Mouse (Mus musculus) heart, adult 8-10 months (tissue): Measurements from ENCODE around the gene Hist1h2ac. TPM values are rescaled to one million over a fixed set of nuclear protein-coding genes. Genes with fewer than 3 reads are reported as not detected.
"Not testable (repeated sequence)": the region's sequence is repeated elsewhere in the genome, so short reads cannot be mapped to it uniquely, and the experiment has no call there.

Source experiments
- DNase-seq: peaks from one replicate; pipeline ENCODE4 v3.0.0; 2022; ENCODE audit warnings: low spot score
- total RNA-seq, 4 experiments: library from RNA; stranded (reverse); gene quantifications; 2 replicates each; pipeline ENCODE4 v1.2.4; 2022

Gene Hist1h2ac
- total RNA-seq, 4 experiments from 2014 or later = 1.1 to 1.6 (median 1.3) TPM

DNA sequence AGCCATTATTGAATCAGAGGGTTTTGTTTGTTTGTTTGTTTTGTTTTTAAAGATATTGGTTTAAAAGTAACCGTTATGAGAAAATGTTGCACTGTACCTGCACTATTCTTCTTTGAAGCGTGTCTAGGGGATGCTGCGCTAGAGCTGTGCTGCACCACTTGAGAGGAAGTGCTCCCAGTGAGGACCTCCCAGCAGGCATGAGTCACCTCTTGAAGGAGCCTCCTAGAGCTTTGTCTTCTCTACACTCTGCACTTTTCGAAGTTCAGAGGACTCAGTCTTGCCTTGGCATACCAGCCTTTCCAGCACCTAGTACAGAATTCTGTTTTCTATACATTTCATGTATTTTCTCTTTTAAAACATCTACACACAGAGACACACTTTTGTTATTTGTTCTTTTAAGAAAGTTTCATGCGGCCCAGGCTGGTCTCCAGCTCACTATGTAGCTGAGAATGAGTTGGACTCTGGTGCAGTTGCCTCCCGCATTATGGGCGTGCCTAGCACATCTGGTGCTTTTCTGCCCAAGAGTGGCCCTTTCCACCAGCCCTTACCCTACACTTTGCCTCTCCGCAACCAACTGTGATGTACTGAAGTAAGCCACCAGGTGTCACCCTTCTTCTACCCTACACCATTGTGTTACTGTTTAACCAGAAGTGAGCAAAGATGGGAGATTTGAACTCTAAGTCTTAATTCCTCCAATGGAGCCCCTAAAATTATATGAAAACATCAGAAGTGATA lies 17.2 kb upstream of the Hist1h2ac start:
- peak; percentile 88 for DNase-seq

DNA sequence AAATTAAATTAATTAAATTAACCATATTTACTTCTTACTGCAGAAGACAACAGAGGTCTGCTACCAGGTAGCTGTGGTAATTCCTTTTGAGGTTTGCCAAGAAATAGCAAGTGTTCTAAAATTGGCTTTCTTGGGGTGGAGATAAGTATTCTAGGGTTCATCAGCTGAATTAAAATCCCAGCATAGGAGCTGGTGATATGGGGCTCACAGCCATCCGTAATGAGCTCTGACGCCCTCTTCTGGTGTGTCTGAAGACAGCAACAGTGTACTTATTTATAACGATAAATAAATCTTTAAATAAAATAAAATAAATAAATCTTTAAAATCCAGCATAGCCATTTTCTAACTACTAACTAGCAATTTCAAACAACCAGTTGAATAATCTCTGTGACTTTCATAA lies 16.0 kb upstream of the Hist1h2ac start:
- DNase-seq = no peak

DNA sequence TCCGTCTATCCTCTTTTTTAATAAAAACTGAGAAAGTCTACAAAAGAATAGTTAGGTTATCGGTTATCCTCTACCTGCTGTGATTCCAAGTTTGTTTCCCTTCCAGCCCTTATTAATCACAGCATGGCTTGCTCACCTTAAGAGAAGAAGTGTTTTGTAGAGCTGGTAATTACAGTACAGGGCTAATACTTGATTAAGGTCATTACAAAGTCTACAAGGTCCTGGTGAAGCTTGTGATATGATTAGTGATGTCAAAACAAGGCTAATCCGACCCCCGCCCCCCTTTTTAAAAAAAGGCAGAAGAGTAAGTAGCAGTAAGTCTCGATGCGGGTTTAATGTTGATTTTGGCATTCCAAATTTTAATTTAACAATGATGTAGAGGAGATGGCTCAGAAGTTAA lies 15.2 kb upstream of the Hist1h2ac start:
- DNase-seq = no peak

DNA sequence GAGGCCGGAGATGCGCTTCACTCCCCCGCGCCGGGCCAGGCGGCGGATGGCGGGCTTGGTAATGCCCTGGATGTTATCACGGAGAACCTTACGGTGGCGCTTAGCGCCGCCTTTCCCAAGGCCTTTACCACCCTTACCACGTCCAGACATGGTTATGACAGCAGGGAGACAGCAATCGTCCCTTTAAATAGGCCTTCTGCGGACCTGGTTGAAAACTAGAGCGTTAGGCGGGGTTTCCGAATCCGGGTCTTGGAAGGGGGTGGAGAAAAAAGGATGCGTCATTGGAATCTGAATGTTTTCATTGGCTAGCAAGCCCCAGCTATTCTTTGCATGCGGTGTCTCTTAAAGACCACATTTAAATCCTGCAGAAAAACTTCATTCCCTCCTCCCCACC lies 14.5 kb upstream of the Hist1h2ac start, which contains the start of gene Hist1h4c:
TSS of gene Hist1h4c (minus strand) at position 155 of the 394 bp plus-strand sequence.
- DNase-seq = peak; percentile 100

DNA sequence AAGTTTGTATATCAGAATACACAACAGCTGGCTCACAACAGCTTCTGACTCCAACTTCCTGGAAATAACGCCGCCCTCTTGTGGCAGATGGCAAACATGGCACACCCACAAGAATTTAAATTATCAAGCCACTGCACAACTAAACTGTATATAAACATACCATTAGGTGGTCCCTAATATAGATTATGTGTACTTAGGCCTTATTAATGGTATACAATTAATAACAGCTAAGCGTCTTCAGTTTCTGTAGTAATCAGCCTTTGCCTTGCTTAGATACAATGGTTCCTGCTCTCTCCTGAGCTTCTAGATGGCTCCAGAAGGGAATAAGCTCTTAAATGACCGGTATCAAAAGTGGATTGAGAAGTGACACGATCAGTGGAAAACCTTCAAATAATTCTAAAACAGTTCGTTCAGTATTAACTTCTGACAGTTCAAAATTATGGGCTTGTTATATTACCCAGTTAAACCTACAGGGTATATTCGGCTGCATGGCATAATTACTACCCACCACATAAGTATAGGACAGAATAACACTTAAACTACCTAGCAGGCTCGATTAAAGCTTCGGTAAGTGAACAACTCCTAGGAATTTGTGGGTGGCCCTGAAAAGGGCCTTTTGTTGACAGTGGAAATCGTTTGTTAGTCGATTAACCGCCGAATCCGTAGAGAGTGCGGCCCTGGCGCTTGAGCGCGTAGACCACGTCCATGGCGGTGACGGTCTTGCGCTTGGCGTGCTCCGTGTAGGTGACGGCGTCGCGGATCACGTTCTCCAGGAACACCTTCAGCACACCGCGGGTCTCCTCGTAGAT lies 13.9 kb upstream of the Hist1h2ac start:
- peak; percentile 51 for DNase-seq

DNA sequence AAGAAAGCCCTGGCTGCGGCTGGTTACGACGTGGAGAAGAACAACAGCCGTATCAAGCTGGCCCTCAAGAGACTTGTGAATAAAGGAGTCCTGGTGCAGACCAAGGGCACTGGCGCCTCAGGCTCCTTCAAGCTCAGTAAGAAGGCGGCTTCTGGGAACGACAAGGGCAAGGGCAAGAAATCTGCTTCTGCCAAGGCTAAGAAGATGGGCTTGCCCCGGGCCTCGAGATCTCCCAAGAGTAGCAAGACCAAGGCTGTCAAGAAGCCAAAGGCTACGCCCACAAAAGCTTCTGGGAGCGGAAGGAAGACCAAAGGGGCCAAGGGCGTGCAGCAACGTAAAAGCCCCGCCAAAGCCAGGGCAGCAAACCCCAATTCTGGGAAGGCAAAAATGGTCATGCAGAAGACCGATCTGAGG lies 12.3 kb upstream of the Hist1h2ac start:
- DNase-seq = no peak

DNA sequence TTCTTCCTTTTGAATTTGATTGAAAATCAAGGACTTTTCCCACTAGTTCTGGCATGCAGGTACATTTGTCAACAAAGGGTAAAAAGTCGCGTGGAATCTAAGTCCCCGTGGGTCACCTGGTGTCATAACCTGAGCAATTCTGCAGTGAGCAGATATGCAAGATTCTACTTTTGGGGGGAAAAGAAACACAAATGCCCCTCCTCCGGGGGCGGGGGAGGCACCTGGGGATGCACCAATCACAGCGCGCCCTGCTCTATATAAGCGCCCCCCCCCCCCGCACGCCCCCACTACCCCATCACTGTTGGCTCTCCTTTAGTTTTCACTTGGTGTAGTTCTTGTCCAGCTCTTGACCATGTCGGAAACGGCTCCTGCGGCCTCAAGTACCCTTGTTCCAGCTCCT lies 11.8 kb upstream of the Hist1h2ac start, which contains the start of gene Hist1h1t:
TSS of gene Hist1h1t (plus strand) at position 301 of the 400 bp plus-strand sequence.
- no peak for DNase-seq

DNA sequence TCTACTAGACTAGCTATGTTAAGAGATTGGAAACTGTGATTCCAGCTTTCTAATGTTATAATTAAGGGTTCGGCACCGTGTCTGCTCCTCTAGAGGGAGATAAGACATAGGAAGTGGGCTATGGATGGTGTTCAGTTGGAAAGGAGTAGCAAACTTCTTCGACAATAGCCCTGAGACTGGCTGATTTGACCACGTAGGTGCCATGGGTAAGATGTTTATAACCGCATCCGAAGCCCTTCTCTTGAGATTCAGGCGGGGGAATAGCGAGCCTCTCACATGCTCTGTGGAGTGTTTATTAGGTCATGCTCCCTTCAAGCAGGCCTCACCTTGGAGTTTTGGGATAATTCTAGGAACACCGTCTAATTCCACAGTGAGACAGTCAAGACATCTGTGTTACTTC lies 11.2 kb upstream of the Hist1h2ac start:
- DNase-seq = no peak

DNA sequence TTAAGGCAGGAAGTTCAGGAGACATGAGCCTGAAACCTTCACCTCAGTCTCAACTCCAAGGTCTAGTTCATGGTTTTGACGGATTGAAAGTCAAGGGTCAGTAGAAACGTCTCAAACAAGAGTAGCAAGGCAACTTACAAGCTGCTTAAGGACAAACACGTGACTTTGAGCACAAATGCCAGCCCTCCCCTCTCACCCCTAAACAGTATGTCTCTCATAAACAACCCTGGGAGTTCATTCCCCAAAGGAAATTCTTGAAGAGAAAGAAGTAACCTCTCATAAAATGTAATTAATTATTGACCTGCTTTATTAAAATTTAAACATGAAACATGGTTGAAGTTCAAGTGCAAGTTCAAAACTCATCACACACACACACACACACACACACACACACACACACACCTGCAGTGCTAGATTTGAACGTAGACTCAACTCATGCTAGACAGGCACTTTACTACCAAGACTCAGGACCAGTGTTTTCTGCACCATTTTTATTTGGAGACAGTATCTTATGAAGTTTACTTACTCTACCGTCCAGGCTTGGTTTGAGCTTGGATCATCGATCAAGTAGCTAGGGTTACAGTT lies 10.2 kb upstream of the Hist1h2ac start:
- DNase-seq = no peak

DNA sequence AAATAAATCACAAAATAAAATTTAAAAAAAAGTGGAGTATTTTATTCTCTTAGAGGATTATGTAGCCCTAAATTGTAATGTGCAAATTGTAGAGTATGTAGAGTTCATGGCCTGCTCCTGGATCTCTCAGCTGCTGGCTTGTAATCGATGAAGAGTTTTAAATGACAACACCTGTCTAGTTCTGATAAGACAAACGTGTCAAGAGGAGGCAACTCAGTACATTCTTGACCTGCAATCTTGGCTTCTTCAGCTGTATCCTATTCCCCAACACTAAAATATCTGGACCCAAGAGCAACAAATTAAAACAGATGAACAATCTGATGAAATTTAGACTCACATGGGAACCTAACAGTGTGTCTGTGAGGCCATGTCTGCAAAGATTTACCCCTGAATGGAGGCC lies 5.7 kb upstream of the Hist1h2ac start:
- DNase-seq = no peak

DNA sequence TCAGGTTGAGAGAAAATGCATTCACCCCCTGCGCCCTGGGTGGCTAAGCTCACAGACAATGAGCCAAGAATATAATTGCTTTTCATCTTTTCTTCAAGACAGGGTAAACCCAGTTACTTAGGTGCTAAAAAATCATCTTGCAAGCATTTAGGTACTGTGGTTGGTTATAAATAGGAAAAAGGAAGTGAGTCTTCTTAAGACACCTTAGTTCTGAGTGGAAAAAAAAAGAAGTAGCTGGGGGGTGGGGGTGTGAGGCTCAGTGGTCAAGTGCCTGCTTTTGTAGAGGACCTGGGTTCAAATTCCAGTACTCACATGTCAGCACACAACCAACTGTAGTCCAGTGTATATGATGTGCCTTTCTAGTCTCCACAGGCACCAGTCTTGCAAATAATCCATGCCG lies 5.2 kb upstream of the Hist1h2ac start:
- no peak for DNase-seq

DNA sequence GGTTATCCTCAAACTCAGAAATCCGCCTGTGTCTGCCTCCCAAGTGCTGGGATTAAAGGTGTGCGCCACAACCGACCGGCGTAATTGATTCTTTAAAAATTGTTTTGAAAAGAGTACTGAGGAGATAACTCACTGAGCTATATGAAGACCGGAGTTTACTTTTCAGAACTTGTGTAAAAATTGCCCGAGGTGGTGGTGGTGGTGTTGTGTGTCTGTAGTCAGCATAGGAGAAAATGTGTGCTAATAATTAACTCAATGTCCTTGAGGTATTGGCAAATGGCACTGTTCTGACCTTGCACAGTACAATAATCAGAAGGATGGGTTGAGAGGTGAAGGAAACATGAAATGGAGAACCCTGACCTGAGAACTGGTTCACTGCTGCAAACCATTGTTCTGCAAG lies 4.2 kb upstream of the Hist1h2ac start:
- no peak for DNase-seq

DNA sequence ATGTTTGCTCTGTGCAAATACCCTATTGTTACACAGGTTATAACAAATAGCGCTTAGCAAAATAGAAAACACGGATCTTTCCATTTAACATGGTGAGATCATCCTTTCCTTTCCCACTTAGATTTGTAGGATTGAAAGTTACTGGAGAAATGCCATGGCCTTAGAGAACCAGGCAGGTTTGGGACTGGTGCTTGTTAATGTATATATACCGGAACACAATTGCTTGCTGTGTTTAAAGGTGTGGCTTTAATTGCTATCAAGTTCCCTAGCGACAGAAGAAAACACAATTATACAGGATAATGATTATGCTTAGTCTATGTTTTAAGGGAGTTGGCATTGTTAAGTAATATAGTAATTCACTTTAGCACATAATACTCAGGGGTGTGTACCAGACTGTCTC lies 3.4 kb upstream of the Hist1h2ac start:
- no peak for DNase-seq

DNA sequence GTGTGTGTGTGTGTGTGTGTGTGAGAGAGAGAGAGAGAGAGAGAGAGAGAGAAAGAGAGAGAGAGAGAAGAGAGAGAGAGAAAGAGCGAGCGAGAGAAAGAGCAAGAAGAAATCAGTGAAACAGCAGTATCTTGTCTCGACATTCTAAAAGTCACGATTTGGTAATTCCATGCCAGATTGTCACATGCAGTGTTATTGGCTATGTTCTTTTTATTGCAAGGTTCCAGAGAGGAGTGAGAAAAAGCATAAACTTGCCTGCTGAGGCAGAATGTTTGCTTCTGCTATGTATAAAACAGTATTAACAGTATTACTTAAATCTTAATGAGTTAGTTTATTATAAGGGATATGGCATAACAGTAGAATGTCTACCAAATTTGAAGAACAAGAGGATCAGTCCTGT lies 2.2 kb upstream of the Hist1h2ac start:
- no peak for DNase-seq

DNA sequence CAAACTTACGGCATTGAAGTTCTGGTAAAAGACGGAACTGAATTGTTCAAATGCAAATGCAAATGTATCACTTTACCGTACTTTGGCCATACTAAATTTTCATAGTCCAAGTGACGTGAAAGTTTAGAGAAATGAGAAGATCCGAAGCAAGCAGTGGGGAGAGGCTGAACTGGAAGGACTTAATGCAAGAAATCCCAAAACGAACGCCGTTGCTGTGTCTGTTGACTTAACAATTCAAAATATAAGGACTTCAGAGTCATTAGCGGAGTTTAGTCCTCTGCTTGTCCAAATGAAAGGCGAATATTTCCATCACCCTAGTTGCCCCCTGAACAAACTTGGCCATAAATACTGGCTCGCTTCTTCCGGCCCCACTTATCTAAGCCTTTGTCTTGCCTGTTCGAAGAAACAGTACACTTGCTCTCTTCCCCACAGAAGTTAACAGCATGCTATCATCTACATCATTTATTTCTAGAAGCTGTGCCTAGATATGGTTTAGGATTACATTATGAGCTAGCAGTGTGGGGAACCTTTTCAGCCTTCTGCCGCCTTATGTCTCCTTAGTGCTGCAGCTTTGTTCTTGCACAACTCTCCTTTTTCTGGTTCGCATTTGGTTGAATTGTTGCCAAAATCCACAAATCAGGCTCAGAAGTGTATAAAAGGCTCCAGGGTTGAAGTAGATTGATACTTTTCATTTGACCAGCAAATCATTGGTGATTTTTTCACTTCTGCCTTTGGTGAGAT lies 1.5 kb upstream of the Hist1h2ac start:
- peak; percentile 29 for DNase-seq

DNA sequence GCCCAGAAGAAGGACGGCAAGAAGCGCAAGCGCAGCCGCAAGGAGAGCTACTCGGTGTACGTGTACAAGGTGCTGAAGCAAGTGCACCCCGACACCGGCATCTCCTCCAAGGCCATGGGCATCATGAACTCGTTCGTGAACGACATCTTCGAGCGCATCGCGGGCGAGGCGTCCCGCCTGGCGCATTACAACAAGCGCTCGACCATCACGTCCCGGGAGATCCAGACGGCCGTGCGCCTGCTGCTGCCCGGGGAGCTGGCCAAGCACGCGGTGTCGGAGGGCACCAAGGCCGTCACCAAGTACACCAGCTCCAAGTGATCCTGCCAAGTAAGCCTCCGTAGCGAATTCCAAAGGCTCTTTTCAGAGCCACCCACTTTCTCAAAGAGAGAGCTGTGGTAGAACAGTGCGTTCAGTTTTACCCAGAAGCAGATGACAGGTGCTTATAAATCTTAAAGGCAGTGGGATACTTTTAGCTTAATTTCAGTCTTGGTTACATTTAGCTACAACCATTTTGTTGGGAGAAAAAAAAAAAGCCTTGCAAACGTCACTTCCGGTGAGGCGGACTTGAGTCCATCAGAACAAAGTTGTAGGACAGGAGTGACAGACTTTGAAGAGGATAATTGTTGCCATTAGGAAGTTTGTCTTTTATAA lies 672 bp upstream of the Hist1h2ac start:
- DNase-seq = peak; percentile 79

DNA sequence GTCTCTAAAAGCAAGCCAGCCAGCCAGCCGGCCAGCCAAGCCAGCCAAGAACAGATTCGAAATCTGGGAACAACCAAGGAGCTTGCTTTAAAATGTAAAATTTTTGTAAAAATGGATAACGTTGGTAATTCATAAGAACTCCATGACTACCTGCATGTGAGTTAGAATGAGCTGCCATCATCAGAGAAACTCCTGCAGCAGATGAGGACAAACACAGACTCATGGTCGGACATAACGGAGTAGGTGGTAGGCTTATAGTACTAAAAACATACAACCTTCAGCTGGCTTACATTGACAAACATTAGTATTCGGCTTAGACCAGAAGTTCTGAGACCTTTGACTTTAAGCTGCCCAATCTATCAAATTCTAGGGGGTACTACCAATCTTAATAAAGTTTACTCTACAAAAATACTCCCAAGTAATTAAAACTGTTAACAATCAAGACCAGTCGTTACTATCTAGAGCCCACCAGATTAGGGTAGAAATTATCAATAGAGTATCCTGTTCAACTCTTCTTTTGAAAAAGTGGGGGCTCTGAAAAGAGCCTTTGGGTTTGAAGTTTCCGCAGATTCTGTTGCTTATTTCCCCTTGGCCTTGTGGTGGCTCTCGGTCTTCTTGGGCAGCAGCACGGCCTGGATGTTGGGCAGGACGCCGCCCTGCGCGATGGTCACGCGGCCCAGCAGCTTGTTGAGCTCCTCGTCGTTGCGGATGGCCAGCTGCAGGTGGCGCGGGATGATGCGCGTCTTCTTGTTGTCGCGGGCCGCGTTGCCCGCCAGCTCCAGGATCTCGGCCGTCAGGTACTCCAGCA lies 597 bp downstream of the Hist1h2ac start:
- not testable (repeated sequence) for DNase-seq

DNA sequence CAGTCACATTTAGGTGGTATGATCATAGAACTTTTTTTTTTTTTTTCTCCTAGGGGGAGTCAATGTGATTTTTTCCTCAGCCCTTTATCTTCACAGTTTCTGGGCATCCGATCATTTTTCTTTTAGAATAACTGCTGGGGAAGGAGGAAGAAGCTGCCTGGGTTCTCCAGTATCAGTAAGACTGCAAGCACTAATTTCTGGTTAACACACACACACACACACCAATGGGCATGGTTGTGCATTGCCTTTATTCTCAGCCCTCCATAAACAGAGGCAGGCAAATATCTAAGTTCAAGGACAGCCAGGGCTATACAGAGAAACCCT lies 1.2 kb downstream of the Hist1h2ac start:
- no peak for DNase-seq

DNA sequence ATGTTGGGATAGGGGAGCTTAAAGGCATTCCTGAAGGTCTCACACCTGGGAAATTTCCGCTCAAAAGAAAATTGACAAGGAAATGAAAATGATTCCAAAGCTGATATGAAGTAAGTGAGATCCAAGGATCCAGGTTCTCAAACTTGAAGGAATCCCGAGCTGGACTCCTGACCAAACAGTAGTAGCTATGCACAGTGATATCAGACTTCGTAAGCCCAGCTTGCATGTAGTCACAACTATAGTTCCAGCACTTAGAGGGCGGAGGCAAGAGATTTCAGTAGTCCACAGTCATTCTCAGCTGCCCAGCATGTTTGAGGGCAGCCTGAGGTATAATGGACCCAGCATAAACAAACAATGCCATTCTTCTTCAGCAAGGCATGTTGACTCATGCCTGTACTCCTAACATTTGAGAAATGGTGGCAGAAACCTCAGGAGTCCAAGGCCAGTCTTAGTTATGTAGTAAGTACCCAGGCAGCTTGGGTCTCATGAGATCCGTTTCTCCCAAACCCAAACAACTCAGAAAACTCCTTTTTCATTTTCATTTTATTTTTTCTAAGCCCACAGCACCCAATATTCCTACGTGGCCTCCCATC lies 1.7 kb downstream of the Hist1h2ac start:
- DNase-seq = no peak

DNA sequence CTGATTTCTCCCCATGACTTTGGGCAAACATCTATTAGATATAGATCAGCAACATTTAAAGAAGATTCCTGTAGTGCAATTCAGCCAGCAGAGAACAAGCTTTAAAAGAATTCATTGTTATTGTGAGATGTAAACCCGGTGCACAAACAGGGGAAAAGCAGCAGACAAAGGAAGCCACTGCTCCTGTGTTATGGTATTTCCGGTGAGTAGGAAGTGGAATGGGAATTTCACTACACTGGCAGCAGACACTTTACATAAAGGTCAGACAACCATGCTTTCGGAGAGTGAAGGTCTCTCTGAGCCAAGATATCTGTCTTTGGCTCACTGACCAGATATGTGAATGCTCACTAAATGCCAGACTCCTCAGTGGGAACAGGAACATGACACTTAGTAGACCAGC lies 21.2 kb downstream of the Hist1h2ac start:
- no peak for DNase-seq
